Mouse (Mus musculus) heart, embryonic 14.5 days (tissue): ENCODE data around the gene Npl. TPM values are rescaled to one million over a fixed set of nuclear protein-coding genes. Genes with fewer than 3 reads are reported as not detected.

Experiments
- ATAC-seq: fragments of 200-750 bp; cut with Nextera tagmentation; 2 replicates; pipeline ENCODE4 v1.8.0; 2017; ENCODE audit warnings: low read depth, moderate TSS enrichment; ENCODE audit not compliant: insufficient number of reproducible peaks, insufficient read depth, low FRiP score
- H3K27ac ChIP-seq, 2 experiments: fragments of 200-500 bp in 1 of 2; fragments of 300-500 bp in 1 of 2; sonication (generic) in 1 of 2; replicated peaks in 1 of 2; 2 replicates each; pipeline ENCODE4 v1.5.1; 2012 to 2014; ENCODE audit warnings: low read depth in 2 of 2, low read length in 2 of 2, control low read depth in 1 of 2, mild to moderate bottlenecking in 1 of 2, mixed read lengths in 1 of 2; ENCODE audit not compliant: control insufficient read depth in 1 of 2, insufficient read depth in 1 of 2
- H3K27me3 ChIP-seq: fragments of 300-500 bp; sonication (generic); 2 replicates; pipeline ENCODE4 v1.6.1; 2014; ENCODE audit warnings: mild to moderate bottlenecking, low read length, control low read depth; ENCODE audit not compliant: control insufficient read depth, insufficient read depth
- H3K36me3 ChIP-seq: fragments of 300-500 bp; sonication (generic); 2 replicates; pipeline ENCODE4 v1.6.1; 2014; ENCODE audit warnings: mild to moderate bottlenecking, control low read depth, low read length, mixed read lengths; ENCODE audit not compliant: control insufficient read depth, insufficient read depth
- H3K4me1 ChIP-seq, 2 experiments: fragments of 200-500 bp in 1 of 2; fragments of 300-500 bp in 1 of 2; sonication (generic) in 1 of 2; 2 replicates each; pipeline ENCODE4 v1.6.1; 2012 to 2014; ENCODE audit warnings: low read length in 2 of 2, control low read depth in 1 of 2, mixed read lengths in 1 of 2; ENCODE audit not compliant: control insufficient read depth in 2 of 2, insufficient read depth in 2 of 2
- H3K4me2 ChIP-seq: fragments of 300-500 bp; sonication (generic); 2 replicates; pipeline ENCODE4 v1.6.1; 2014; ENCODE audit warnings: mild to moderate bottlenecking, low read length
- H3K4me3 ChIP-seq, 2 experiments: fragments of 200-500 bp in 1 of 2; fragments of 300-500 bp in 1 of 2; sonication (generic) in 1 of 2; 2 replicates each; pipeline ENCODE4 v1.5.1; 2012 to 2014; ENCODE audit warnings: low read length in 2 of 2, mild to moderate bottlenecking in 2 of 2, control low read depth in 1 of 2, low read depth in 1 of 2, moderate library complexity in 1 of 2; ENCODE audit not compliant: control insufficient read depth in 1 of 2, insufficient read depth in 1 of 2
- H3K9ac ChIP-seq: fragments of 300-500 bp; sonication (generic); 2 replicates; pipeline ENCODE4 v1.6.1; 2014; ENCODE audit warnings: mild to moderate bottlenecking, low read length
- H3K9me3 ChIP-seq: fragments of 300-500 bp; sonication (generic); 2 replicates; pipeline ENCODE4 v1.6.1; 2016; ENCODE audit warnings: low read length, control low read depth; ENCODE audit not compliant: control insufficient read depth
- WGBS: fragments of 180-500 bp; shearing (Covaris S2); extraction: QIAGEN DNeasy Blood & Tissue Kit; methylation state at CpG from one replicate; pipeline ENCODE4 v1.1.7; 2014; 5-methylcytosine and 5-hydroxymethylcytosine counted together
- polyA plus RNA-seq: library from polyadenylated mRNA; unstranded; fragments of >200 nt; fragmentation: Nextera tagmentation; extraction: Ambion mirVana; gene quantifications from 2 replicates; pipeline ENCODE4 v1.2.1, GENCODE M21; 2014

The Npl gene
- polyA plus RNA-seq, 1 experiment from 2014 or later: 6.8 TPM

GRCm38 (mm10) chr1:153500030-153500429, 49.8 kb downstream of the Npl start:
- no peak overlapping the region for H3K27ac ChIP-seq
- no peak overlapping the region for H3K9ac ChIP-seq
- no peak overlapping the region for H3K4me2 ChIP-seq
- WGBS: 86% methylated on average over 9 of the region's 9 CpGs
- no peaks in the 10 kb centered on the region for H3K9me3 ChIP-seq
- no peaks in the 10 kb centered on the region for H3K27me3 ChIP-seq
- no peaks in the 10 kb centered on the region for H3K4me1 ChIP-seq
- no peaks in the 10 kb centered on the region for H3K36me3 ChIP-seq
- ATAC-seq: no peak
- H3K4me3 ChIP-seq: no peak overlapping the region

GRCm38 (mm10) chr1:153496030-153496429, 53.8 kb downstream of the Npl start:
- 79% methylated on average over 3 of the region's 3 CpGs for WGBS
- H3K9me3 ChIP-seq: no peaks in the 10 kb centered on the region
- H3K4me1 ChIP-seq: peaks cover 0 to 3% of the 10 kb centered on the region in 2 experiments; a peak in 1 of 4 replicates
- H3K4me2 ChIP-seq: no peak overlapping the region
- H3K27ac ChIP-seq: no peak overlapping the region
- H3K9ac ChIP-seq: no peak overlapping the region
- no peak overlapping the region for H3K4me3 ChIP-seq
- ATAC-seq: no peak
- H3K27me3 ChIP-seq: no peaks in the 10 kb centered on the region
- no peaks in the 10 kb centered on the region for H3K36me3 ChIP-seq

- Histone ChIP-seq H3K36me3 (no peaks in the 10 kb centered on the region), H3K9me3 (no peaks in the 10 kb centered on the region), H3K9ac (no peak overlapping the region), H3K27me3 (no peaks in the 10 kb centered on the region), H3K4me1 (peaks cover 0 to 3% of the 10 kb centered on the region in 2 experiments; a peak in 1 of 4 replicates), H3K4me2 (no peak overlapping the region), H3K27ac (no peak overlapping the region), H3K4me3 (no peak overlapping the region)
- ATAC-seq: no peak
- 25% methylated on average over 6 of the region's 6 CpGs for WGBS
Measured at GRCm38 (mm10) chr1:153493931-153494330, 55.9 kb downstream of the Npl start.

- no peaks in the 10 kb centered on the region for H3K9me3 ChIP-seq
- H3K9ac ChIP-seq: no peak overlapping the region
- ATAC-seq: no peak
- 36% methylated on average over 4 of the region's 4 CpGs for WGBS
- peaks cover 0 to 3% of the 10 kb centered on the region in 2 experiments; a peak in 1 of 4 replicates for H3K4me1 ChIP-seq
- H3K4me3 ChIP-seq: no peak overlapping the region
- no peak overlapping the region for H3K27ac ChIP-seq
- no peaks in the 10 kb centered on the region for H3K36me3 ChIP-seq
- H3K27me3 ChIP-seq: no peaks in the 10 kb centered on the region
- H3K4me2 ChIP-seq: no peak overlapping the region
Measured at GRCm38 (mm10) chr1:153493338-153493737, 56.5 kb downstream of the Npl start.

GRCm38 (mm10) chr1:153491822-153492221, 58.0 kb downstream of the Npl start:
- Histone ChIP-seq H3K27ac (no peak overlapping the region), H3K4me2 (no peak overlapping the region), H3K9me3 (no peaks in the 10 kb centered on the region), H3K27me3 (no peaks in the 10 kb centered on the region), H3K9ac (no peak overlapping the region), H3K36me3 (no peaks in the 10 kb centered on the region), H3K4me1 (peaks cover 0 to 3% of the 10 kb centered on the region in 2 experiments; a peak in 1 of 4 replicates), H3K4me3 (no peak overlapping the region)
- WGBS: 83% methylated on average over 1 of the region's 1 CpGs
- ATAC-seq: no peak

- no peak for ATAC-seq
- Histone ChIP-seq H3K27me3 (no peaks in the 10 kb centered on the region), H3K9me3 (no peaks in the 10 kb centered on the region), H3K4me2 (no peak overlapping the region), H3K9ac (no peak overlapping the region), H3K36me3 (no peaks in the 10 kb centered on the region), H3K4me3 (no peak overlapping the region), H3K27ac (no peak overlapping the region), H3K4me1 (peaks cover 0 to 3% of the 10 kb centered on the region in 2 experiments; a peak in 1 of 4 replicates)
- 76% methylated on average over 2 of the region's 2 CpGs for WGBS
Measured at GRCm38 (mm10) chr1:153491345-153491744, 58.5 kb downstream of the Npl start.

- H3K9me3 ChIP-seq: no peaks in the 10 kb centered on the region
- H3K27ac ChIP-seq: no peak overlapping the region
- no peaks in the 10 kb centered on the region for H3K36me3 ChIP-seq
- H3K27me3 ChIP-seq: no peaks in the 10 kb centered on the region
- no peak overlapping the region for H3K4me2 ChIP-seq
- H3K9ac ChIP-seq: no peak overlapping the region
- no peak overlapping the region for H3K4me3 ChIP-seq
- peaks cover 0 to 15% of the 10 kb centered on the region in 2 experiments; a peak in 2 of 4 replicates for H3K4me1 ChIP-seq
- no peak for ATAC-seq
- WGBS: 76% methylated on average over 4 of the region's 4 CpGs
Measured at GRCm38 (mm10) chr1:153489963-153490362, 59.9 kb downstream of the Npl start.

- 42% methylated on average over 2 of the region's 2 CpGs for WGBS
- no peak for ATAC-seq
- H3K27me3 ChIP-seq: no peaks in the 10 kb centered on the region
- no peaks in the 10 kb centered on the region for H3K36me3 ChIP-seq
- H3K4me3 ChIP-seq: no peak overlapping the region
- H3K4me1 ChIP-seq: peaks cover 0 to 20% of the 10 kb centered on the region in 2 experiments; a peak in 2 of 4 replicates
- no peaks in the 10 kb centered on the region for H3K9me3 ChIP-seq
- no peak overlapping the region for H3K27ac ChIP-seq
- H3K4me2 ChIP-seq: no peak overlapping the region
- H3K9ac ChIP-seq: no peak overlapping the region
Measured at GRCm38 (mm10) chr1:153489540-153489939, 60.3 kb downstream of the Npl start.
